Mouse (Mus musculus) E14TG2a.4 (cell line): ENCODE measurements at regions not wholly inside any gene's neighbourhood (a gene's known extent, or its start where the extent isn't known, plus 50 kb on each side); places are given as distances from the start of the nearest gene placed in this dataset.

Source experiments
- H3K27me3 ChIP-seq: 2 replicates; pipeline ENCODE4 v1.6.1; 2014; ENCODE audit warnings: low read length, control low read depth; ENCODE audit not compliant: insufficient read depth
- H3K36me3 ChIP-seq: 2 replicates; pipeline ENCODE4 v1.6.1; 2014; ENCODE audit warnings: low read length, control low read depth; ENCODE audit not compliant: insufficient read depth
- H3K4me1 ChIP-seq: replicated peaks from 2 replicates; pipeline ENCODE4 v1.6.1; 2014; ENCODE audit warnings: low read depth, low read length, control low read depth
- H3K4me3 ChIP-seq: replicated peaks from 2 replicates; pipeline ENCODE4 v1.5.1; 2014; ENCODE audit warnings: mild to moderate bottlenecking, low read length
- H3K9me3 ChIP-seq: 2 replicates; pipeline ENCODE4 v1.6.1; 2014; ENCODE audit warnings: low read length, control low read depth
- CTCF ChIP-seq: conservative IDR thresholded peaks from 2 replicates; pipeline ENCODE4 v1.5.1; 2014; ENCODE audit warnings: low read length
- NANOG ChIP-seq: IDR thresholded peaks from 2 replicates; pipeline ENCODE4 v1.6.1; 2014; ENCODE audit warnings: borderline replicate concordance, low read length, mixed read lengths
- POU5F1 ChIP-seq: IDR thresholded peaks from 2 replicates; pipeline ENCODE4 v1.6.1; 2014; ENCODE audit warnings: low read length, borderline replicate concordance

- TF ChIP-seq POU5F1 = no peak
- TF ChIP-seq CTCF = no peak
- no peak for TF ChIP-seq NANOG
These were observed 126.3 kb downstream of the Utp6 start for GRCm38 (mm10) chr11:79835873-79836272.

GRCm38 (mm10) chr11:79833817-79834216 is 128.4 kb downstream of the Utp6 start:
- Histone ChIP-seq H3K9me3 (no peaks in the 10 kb centered on the region), H3K4me1 (no peaks in the 10 kb centered on the region), H3K36me3 (no peaks in the 10 kb centered on the region), H3K4me3 (no peak overlapping the region), H3K27me3 (peaks cover 24% of the 10 kb centered on the region; the same call in 1 of the 2 replicates)
- TF ChIP-seq POU5F1 = no peak
- TF ChIP-seq NANOG = no peak
- TF ChIP-seq CTCF = no peak

More at GRCm38 (mm10) chr11:79835873-79836272, 126.3 kb downstream of the Utp6 start:
- no peaks in the 10 kb centered on the region for H3K4me1 ChIP-seq
- H3K9me3 ChIP-seq = no peaks in the 10 kb centered on the region
- H3K36me3 ChIP-seq = no peaks in the 10 kb centered on the region
- no peak overlapping the region for H3K4me3 ChIP-seq
- peaks cover 25% of the 10 kb centered on the region; the same call in 1 of the 2 replicates for H3K27me3 ChIP-seq

GRCm38 (mm10) chr11:79831591-79832320 is 130.4 kb downstream of the Utp6 start:
- Histone ChIP-seq H3K4me1 (no peaks in the 10 kb centered on the region), H3K9me3 (peaks cover 8% of the 10 kb centered on the region; the same call in 1 of the 2 replicates), H3K27me3 (peaks cover 10% of the 10 kb centered on the region; the same call in 1 of the 2 replicates), H3K36me3 (no peaks in the 10 kb centered on the region), H3K4me3 (no peak overlapping the region)
- TF ChIP-seq CTCF (no peak), POU5F1 (no peak), NANOG (no peak)

GRCm38 (mm10) chr11:79830567-79831055 is 131.6 kb downstream of the Utp6 start:
- Histone ChIP-seq H3K27me3 (peaks cover 10% of the 10 kb centered on the region; the same call in 1 of the 2 replicates), H3K36me3 (no peaks in the 10 kb centered on the region), H3K4me1 (no peaks in the 10 kb centered on the region), H3K4me3 (no peak overlapping the region), H3K9me3 (peaks cover 8% of the 10 kb centered on the region; the same call in 1 of the 2 replicates)
- no peak for TF ChIP-seq NANOG
- no peak for TF ChIP-seq POU5F1
- TF ChIP-seq CTCF = no peak

GRCm38 (mm10) chr11:79827034-79827433 is 135.2 kb downstream of the Utp6 start:
- TF ChIP-seq CTCF (no peak), NANOG (no peak), POU5F1 (no peak)
- peaks cover 10% of the 10 kb centered on the region; the same call in 1 of the 2 replicates for H3K27me3 ChIP-seq
- H3K9me3 ChIP-seq = peaks cover 26% of the 10 kb centered on the region
- no peaks in the 10 kb centered on the region for H3K4me1 ChIP-seq
- no peak overlapping the region for H3K4me3 ChIP-seq
- no peaks in the 10 kb centered on the region for H3K36me3 ChIP-seq

GRCm38 (mm10) chr11:79825881-79826280 is 136.3 kb downstream of the Utp6 start:
- no peaks in the 10 kb centered on the region for H3K4me1 ChIP-seq
- H3K4me3 ChIP-seq = no peak overlapping the region
- peaks cover 12% of the 10 kb centered on the region; the same call in 1 of the 2 replicates for H3K27me3 ChIP-seq
- TF ChIP-seq POU5F1 (no peak), CTCF (no peak), NANOG (no peak)
- H3K9me3 ChIP-seq = peaks cover 26% of the 10 kb centered on the region
- H3K36me3 ChIP-seq = no peaks in the 10 kb centered on the region

GRCm38 (mm10) chr11:79823631-79824310 is 138.4 kb downstream of the Utp6 start:
- Histone ChIP-seq H3K4me3 (no peak overlapping the region), H3K4me1 (no peaks in the 10 kb centered on the region), H3K9me3 (peaks cover 26% of the 10 kb centered on the region), H3K36me3 (no peaks in the 10 kb centered on the region), H3K27me3 (0 out of 2 replicates have a peak, but pooled peaks cover 2% of the 10 kb centered on the region)
- TF ChIP-seq CTCF = no peak
- no peak for TF ChIP-seq NANOG
- TF ChIP-seq POU5F1 = no peak

- TF ChIP-seq CTCF = no peak
- no peak for TF ChIP-seq POU5F1
- H3K27me3 ChIP-seq = 0 out of 2 replicates have a peak, but pooled peaks cover 2% of the 10 kb centered on the region
These were observed 140.2 kb downstream of the Utp6 start for GRCm38 (mm10) chr11:79821986-79822385.

More at GRCm38 (mm10) chr11:79821986-79822385, 140.2 kb downstream of the Utp6 start:
- H3K36me3 ChIP-seq = no peaks in the 10 kb centered on the region
- H3K4me3 ChIP-seq = no peak overlapping the region
- peaks cover 18% of the 10 kb centered on the region for H3K9me3 ChIP-seq
- H3K4me1 ChIP-seq = no peaks in the 10 kb centered on the region
